Mouse (Mus musculus): ENCODE results near the gene Maats1.

GRCm38 (mm10) chr16:38280951-38281350 lies 61.0 kb downstream of the Maats1 start:
- TF ChIP-seq CHD1 (IDR thresholded peaks at IDR 0.05; ENCODE audit: low read depth, low read length) (no peak), POLR2A (IDR thresholded peaks at IDR 0.05; ENCODE audit: control insufficient read depth in 1 of 2, insufficient read depth in 1 of 2, low read depth in 1 of 2, low read length in 2 of 2, poor library complexity in 1 of 2) (no peak), CTCF (IDR thresholded peaks at IDR 0.05 in 2 of 3, conservative IDR thresholded peaks at IDR 0.05 in 1 of 3; ENCODE audit: control insufficient read depth in 1 of 3, insufficient read depth in 1 of 3, low read depth in 2 of 3, low read length in 3 of 3, poor library complexity in 1 of 3, severe bottlenecking in 1 of 3) (no peak), EP300 (IDR thresholded peaks at IDR 0.05; ENCODE audit: low read depth in 1 of 2, low read length in 2 of 2) (no peak), GATA1 (IDR thresholded peaks at IDR 0.05; ENCODE audit: low read depth, low read length) (no peak), HCFC1 (IDR thresholded peaks at IDR 0.05; ENCODE audit: low read depth, low read length) (no peak)

All from MEL (cell line).